Mouse (Mus musculus): ENCODE results near the gene Tmem86a. TPM values are rescaled to one million over a fixed set of nuclear protein-coding genes. Genes with fewer than 3 reads are reported as not detected.

Gene Tmem86a
- polyA plus RNA-seq, 1 experiment from 2014 or later: 87.7 TPM

GRCm38 (mm10) chr7:47042823-47043490 lies 7.4 kb upstream of the Tmem86a start:
- ATAC-seq: no peak
- DNase-seq (ENCODE audit: low read depth, low spot score): no peak
- in situ Hi-C loops (cut with MboI; ENCODE audit: low pct_unique_long_range_greater_than_20kb): no loop called here
- CTCF ChIA-PET: interaction anchor here (0.9 to 1.2 kb wide), 3 partner anchors 8 to 36 kb away, joined by 3 to 5 read pairs (median 4); no protein-coding TSS in a partner anchor
- H3K27me3 ChIP-seq: no peaks in the 10 kb centered on the region
- TF ChIP-seq CTCF (IDR thresholded peaks at IDR 0.05): no peak
- POLR2A ChIA-PET: no interaction called here

- peak; percentile 1 for ATAC-seq
- TF ChIP-seq CTCF (IDR thresholded peaks at IDR 0.05): no peak
- ChIA-PET POLR2A (interaction anchor here (0.8 to 1.6 kb wide), 4 partner anchors 14 to 66 kb away, joined by 3 to 4 read pairs (median 4); no protein-coding TSS in a partner anchor), CTCF (interaction anchor here (1.0 to 1.3 kb wide), 2 partner anchors 24 to 31 kb away, joined by 3 read pairs; no protein-coding TSS in a partner anchor)
- in situ Hi-C loops (cut with MboI; ENCODE audit: low pct_unique_long_range_greater_than_20kb): no loop called here
- no peaks in the 10 kb centered on the region for H3K27me3 ChIP-seq
- no peak for DNase-seq (ENCODE audit: low read depth, low spot score)
These were observed 365 bp downstream of the Tmem86a start for GRCm38 (mm10) chr7:47050766-47051165.

GRCm38 (mm10) chr7:47051404-47052151 lies 1.2 kb downstream of the Tmem86a start:
- DNase-seq (ENCODE audit: low read depth, low spot score) (peak; percentile 64), ATAC-seq (peak; percentile 17)
- no peak for TF ChIP-seq CTCF (IDR thresholded peaks at IDR 0.05)
- in situ Hi-C loops (cut with MboI; ENCODE audit: low pct_unique_long_range_greater_than_20kb): no loop called here
- CTCF ChIA-PET: interaction anchor here (0.7 to 1.7 kb wide), 7 partner anchors 11 to 95 kb away, joined by 3 to 7 read pairs (median 3); no protein-coding TSS in a partner anchor
- POLR2A ChIA-PET: interaction anchor here (0.8 to 1.6 kb wide), 6 partner anchors 22 to 65 kb away, joined by 3 to 4 read pairs (median 3); no protein-coding TSS in a partner anchor
- no peaks in the 10 kb centered on the region for H3K27me3 ChIP-seq

GRCm38 (mm10) chr7:47052276-47052675 lies 1.9 kb downstream of the Tmem86a start:
- no peak for TF ChIP-seq CTCF (IDR thresholded peaks at IDR 0.05)
- H3K27me3 ChIP-seq: no peaks in the 10 kb centered on the region
- POLR2A ChIA-PET: interaction anchor here (0.9 to 1.6 kb wide), 4 partner anchors 22 to 26 kb away, joined by 3 to 4 read pairs (median 3); no protein-coding TSS in a partner anchor
- in situ Hi-C loops (cut with MboI; ENCODE audit: low pct_unique_long_range_greater_than_20kb): no loop called here
- ATAC-seq (peak; percentile 62), DNase-seq (ENCODE audit: low read depth, low spot score) (peak; percentile 59)
- CTCF ChIA-PET: interaction anchor here (0.7 to 1.7 kb wide), 5 partner anchors 10 to 94 kb away, joined by 3 to 7 read pairs (median 4); no protein-coding TSS in a partner anchor

GRCm38 (mm10) chr7:47053287-47053686 lies 2.9 kb downstream of the Tmem86a start:
- CTCF ChIA-PET: interaction anchor here (1.5 to 1.9 kb wide), 2 partner anchors 23 to 93 kb away, joined by 4 to 6 read pairs; no protein-coding TSS in a partner anchor
- in situ Hi-C loops (cut with MboI; ENCODE audit: low pct_unique_long_range_greater_than_20kb): no loop called here
- ATAC-seq (no peak), DNase-seq (ENCODE audit: low read depth, low spot score) (no peak)
- no peaks in the 10 kb centered on the region for H3K27me3 ChIP-seq
- POLR2A ChIA-PET: interaction anchor here (1.0 to 1.5 kb wide), 2 partner anchors 12 to 44 kb away, joined by 4 to 5 read pairs; no protein-coding TSS in a partner anchor
- TF ChIP-seq CTCF (IDR thresholded peaks at IDR 0.05): no peak

- no peak for ATAC-seq
- no peak for DNase-seq (ENCODE audit: low read depth, low spot score)
- TF ChIP-seq CTCF (IDR thresholded peaks at IDR 0.05): no peak
- CTCF ChIA-PET: interaction anchor here (1.1 to 1.9 kb wide), 3 partner anchors 13 to 26 kb away, joined by 3 to 6 read pairs (median 3); no protein-coding TSS in a partner anchor
- POLR2A ChIA-PET: no interaction called here
- H3K27me3 ChIP-seq: no peaks in the 10 kb centered on the region
- in situ Hi-C loops (cut with MboI; ENCODE audit: low pct_unique_long_range_greater_than_20kb): no loop called here
These were observed 4.3 kb downstream of the Tmem86a start for GRCm38 (mm10) chr7:47054666-47055065.

GRCm38 (mm10) chr7:47055744-47056143 lies 5.3 kb downstream of the Tmem86a start:
- in situ Hi-C loops (cut with MboI; ENCODE audit: low pct_unique_long_range_greater_than_20kb): no loop called here
- no peak for TF ChIP-seq CTCF (IDR thresholded peaks at IDR 0.05)
- CTCF ChIA-PET: interaction anchor here (1.3 kb wide), 1 partner anchor 12 kb away, joined by 3 read pairs; no protein-coding TSS in a partner anchor
- H3K27me3 ChIP-seq: no peaks in the 10 kb centered on the region
- no peak for ATAC-seq
- DNase-seq (ENCODE audit: low read depth, low spot score): no peak
- POLR2A ChIA-PET: interaction anchor here (0.8 kb wide), 1 partner anchor 18 kb away, joined by 3 read pairs; no protein-coding TSS in a partner anchor

GRCm38 (mm10) chr7:47056273-47056672 lies 5.9 kb downstream of the Tmem86a start:
- H3K27me3 ChIP-seq: no peaks in the 10 kb centered on the region
- in situ Hi-C loops (cut with MboI; ENCODE audit: low pct_unique_long_range_greater_than_20kb): no loop called here
- CTCF ChIA-PET: no interaction called here
- TF ChIP-seq CTCF (IDR thresholded peaks at IDR 0.05): no peak
- no peak for DNase-seq (ENCODE audit: low read depth, low spot score)
- POLR2A ChIA-PET: no interaction called here
- ATAC-seq: no peak

GRCm38 (mm10) chr7:47059339-47059738 lies 8.9 kb downstream of the Tmem86a start:
- no peak for ATAC-seq
- in situ Hi-C loops (cut with MboI; ENCODE audit: low pct_unique_long_range_greater_than_20kb): no loop called here
- no peak for DNase-seq (ENCODE audit: low read depth, low spot score)
- ChIA-PET CTCF (interaction anchor here (1.1 kb wide), 1 partner anchor 43 kb away, joined by 3 read pairs; no protein-coding TSS in a partner anchor), POLR2A (interaction anchor here (0.8 kb wide), 1 partner anchor 10 kb away, joined by 3 read pairs; no protein-coding TSS in a partner anchor)
- no peak for TF ChIP-seq CTCF (IDR thresholded peaks at IDR 0.05)
- no peaks in the 10 kb centered on the region for H3K27me3 ChIP-seq

- CTCF ChIA-PET: interaction anchor here (1.3 kb wide), 1 partner anchor 10 kb away, joined by 3 read pairs; no protein-coding TSS in a partner anchor
- POLR2A ChIA-PET: no interaction called here
- H3K27me3 ChIP-seq: no peaks in the 10 kb centered on the region
- no peak for TF ChIP-seq CTCF (IDR thresholded peaks at IDR 0.05)
- ATAC-seq (no peak), DNase-seq (ENCODE audit: low read depth, low spot score) (no peak)
- in situ Hi-C loops (cut with MboI; ENCODE audit: low pct_unique_long_range_greater_than_20kb): no loop called here
These were observed 11.2 kb downstream of the Tmem86a start for GRCm38 (mm10) chr7:47061560-47061959.
